Mouse (Mus musculus) ES-Bruce4 (cell line): ENCODE measurements around the gene Cfap43. TPM values are rescaled to one million over a fixed set of nuclear protein-coding genes. Genes with fewer than 3 reads are reported as not detected.

ENCODE experiments used
- H3K27ac ChIP-seq: 2 replicates; pipeline ENCODE4 v1.5.1; 2012; ENCODE audit warnings: low read length, inconsistent platforms; ENCODE audit not compliant: insufficient read depth
- H3K27me3 ChIP-seq: 2 replicates; pipeline ENCODE4 v1.6.1; 2012; ENCODE audit warnings: mild to moderate bottlenecking, low read length, inconsistent platforms; ENCODE audit not compliant: control insufficient read depth, poor library complexity, insufficient read depth, severe bottlenecking
- H3K36me3 ChIP-seq: 2 replicates; pipeline ENCODE4 v1.6.1; 2012; ENCODE audit warnings: inconsistent platforms, mild to moderate bottlenecking, low read length, moderate library complexity; ENCODE audit not compliant: control insufficient read depth, poor library complexity, insufficient read depth, severe bottlenecking
- H3K4me1 ChIP-seq: one replicate; pipeline ENCODE4 v1.8.1; 2011; ENCODE audit warnings: low read length; ENCODE audit not compliant: control insufficient read depth, insufficient read depth
- H3K4me3 ChIP-seq: 2 replicates; pipeline ENCODE4 v1.5.1; 2011; ENCODE audit warnings: low read depth, mild to moderate bottlenecking, low read length
- H3K9ac ChIP-seq: 2 replicates; pipeline ENCODE4 v1.6.1; 2012; ENCODE audit warnings: low read depth, mild to moderate bottlenecking, inconsistent platforms; ENCODE audit not compliant: poor library complexity, severe bottlenecking
- H3K9me3 ChIP-seq: replicated peaks from 2 replicates; pipeline ENCODE4 v1.6.1; 2012; ENCODE audit warnings: mild to moderate bottlenecking, low read length, inconsistent platforms; ENCODE audit not compliant: control insufficient read depth, poor library complexity, insufficient read depth, severe bottlenecking
- CTCF ChIP-seq: IDR thresholded peaks from one replicate; pipeline ENCODE4 v1.8.1; 2011; ENCODE audit warnings: low read depth, low read length
- EP300 ChIP-seq: IDR thresholded peaks from 2 replicates; pipeline ENCODE4 v1.6.1; 2011; ENCODE audit warnings: low read depth, low read length; ENCODE audit not compliant: insufficient read depth
- POLR2A ChIP-seq: IDR thresholded peaks from one replicate; pipeline ENCODE4 v1.8.1; 2011; ENCODE audit warnings: low read length; ENCODE audit not compliant: insufficient read depth
- polyA plus RNA-seq: library from polyadenylated mRNA; stranded (reverse); fragments of >200 nt; gene quantifications from 2 replicates; pipeline ENCODE4 v1.2.4, GENCODE M21; 2011; ENCODE audit warnings: low read depth; ENCODE audit not compliant: missing spikeins, insufficient read depth, insufficient read length

The Cfap43 gene
- polyA plus RNA-seq, 1 experiment, result 10.4 TPM

DNA sequence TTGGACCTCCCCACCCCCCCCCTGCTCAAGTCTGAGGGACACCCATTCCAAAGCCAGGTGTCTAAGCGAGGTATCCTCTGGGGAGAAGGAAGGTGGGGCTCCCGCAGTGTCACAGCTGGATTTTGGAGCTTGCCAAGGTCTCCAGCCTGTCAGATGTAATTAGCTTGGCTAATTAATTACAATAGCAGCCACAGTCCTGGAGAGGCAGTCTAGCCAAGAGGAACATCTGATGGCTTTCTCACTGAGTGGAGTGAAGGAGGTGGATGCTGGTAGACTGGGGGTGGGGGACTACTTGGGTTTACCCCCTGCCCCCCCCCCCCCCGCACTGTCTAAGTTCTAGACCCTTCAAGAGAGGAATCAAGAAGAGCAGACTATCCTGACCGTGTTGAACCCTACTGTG lies 15.4 kb downstream of the Cfap43 start:
- Histone ChIP-seq H3K9ac (no peak overlapping the region), H3K27me3 (no peaks in the 10 kb centered on the region), H3K36me3 (no peaks in the 10 kb centered on the region), H3K4me3 (no peak overlapping the region), H3K4me1 (peaks cover under 1% of the 10 kb centered on the region), H3K27ac (no peak overlapping the region), H3K9me3 (no peaks in the 10 kb centered on the region)
- TF ChIP-seq CTCF (no peak), EP300 (no peak), POLR2A (no peak)

- H3K4me3 ChIP-seq, result no peak overlapping the region
- H3K9ac ChIP-seq, result no peak overlapping the region
- no peaks in the 10 kb centered on the region for H3K27me3 ChIP-seq
- no peaks in the 10 kb centered on the region for H3K36me3 ChIP-seq
- no peak overlapping the region for H3K27ac ChIP-seq
- H3K9me3 ChIP-seq, result no peaks in the 10 kb centered on the region
- no peaks in the 10 kb centered on the region for H3K4me1 ChIP-seq
- TF ChIP-seq EP300 (no peak), CTCF (no peak), POLR2A (no peak)
Measured at GRCm38 (mm10) chr19:47902316-47903201, 16.5 kb downstream of the Cfap43 start.

- no peaks in the 10 kb centered on the region for H3K9me3 ChIP-seq
- no peaks in the 10 kb centered on the region for H3K36me3 ChIP-seq
- no peaks in the 10 kb centered on the region for H3K4me1 ChIP-seq
- no peak overlapping the region for H3K4me3 ChIP-seq
- TF ChIP-seq EP300 (no peak), CTCF (no peak), POLR2A (no peak)
- H3K27ac ChIP-seq, result no peak overlapping the region
- no peak overlapping the region for H3K9ac ChIP-seq
- no peaks in the 10 kb centered on the region for H3K27me3 ChIP-seq
Measured at GRCm38 (mm10) chr19:47900558-47900957, 18.5 kb downstream of the Cfap43 start.

- Histone ChIP-seq H3K9ac (no peak overlapping the region), H3K9me3 (no peaks in the 10 kb centered on the region), H3K4me3 (no peak overlapping the region), H3K27ac (no peak overlapping the region), H3K4me1 (no peaks in the 10 kb centered on the region), H3K36me3 (no peaks in the 10 kb centered on the region), H3K27me3 (no peaks in the 10 kb centered on the region)
- TF ChIP-seq CTCF, result peak; percentile 29
- no peak for TF ChIP-seq EP300
Measured at GRCm38 (mm10) chr19:47900012-47900411, 19.1 kb downstream of the Cfap43 start.

- H3K36me3 ChIP-seq, result no peaks in the 10 kb centered on the region
- no peak for TF ChIP-seq POLR2A
- no peak for TF ChIP-seq EP300
- TF ChIP-seq CTCF, result no peak
- no peak overlapping the region for H3K9ac ChIP-seq
- H3K9me3 ChIP-seq, result no peaks in the 10 kb centered on the region
- H3K4me3 ChIP-seq, result no peak overlapping the region
- H3K4me1 ChIP-seq, result no peaks in the 10 kb centered on the region
- no peaks in the 10 kb centered on the region for H3K27me3 ChIP-seq
- H3K27ac ChIP-seq, result no peak overlapping the region
Measured at GRCm38 (mm10) chr19:47898472-47899079, 20.5 kb downstream of the Cfap43 start.

DNA sequence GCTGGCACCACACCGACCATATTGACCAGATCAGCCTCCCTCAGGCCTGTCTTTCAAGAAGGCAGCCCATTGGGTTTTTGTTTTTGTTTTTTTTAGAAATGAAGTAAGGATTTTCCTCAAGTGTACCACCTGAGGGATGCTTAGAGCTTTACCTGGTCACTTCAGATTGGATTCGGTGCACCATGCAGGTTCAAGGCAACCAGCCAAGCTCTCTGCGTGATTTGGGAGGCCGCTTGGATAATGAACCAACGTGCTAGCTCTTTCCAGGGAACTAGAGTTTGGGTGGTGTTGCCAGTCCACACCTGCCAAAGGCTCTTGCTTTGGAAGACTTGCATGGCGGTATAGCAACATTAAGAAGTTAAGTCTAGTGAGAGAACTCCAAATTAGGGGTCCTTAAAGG lies 26.0 kb downstream of the Cfap43 start:
- no peaks in the 10 kb centered on the region for H3K4me1 ChIP-seq
- H3K9ac ChIP-seq, result no peak overlapping the region
- H3K9me3 ChIP-seq, result no peaks in the 10 kb centered on the region
- TF ChIP-seq CTCF (no peak), POLR2A (no peak), EP300 (no peak)
- H3K4me3 ChIP-seq, result no peak overlapping the region
- H3K27ac ChIP-seq, result no peak overlapping the region
- H3K27me3 ChIP-seq, result no peaks in the 10 kb centered on the region
- no peaks in the 10 kb centered on the region for H3K36me3 ChIP-seq
